Mouse (Mus musculus): ENCODE data around the gene Pced1a.
"Not testable (repeated sequence)": the region's sequence is repeated elsewhere in the genome, so short reads cannot be mapped to it uniquely, and the experiment has no call there.

The Pced1a gene

DNA sequence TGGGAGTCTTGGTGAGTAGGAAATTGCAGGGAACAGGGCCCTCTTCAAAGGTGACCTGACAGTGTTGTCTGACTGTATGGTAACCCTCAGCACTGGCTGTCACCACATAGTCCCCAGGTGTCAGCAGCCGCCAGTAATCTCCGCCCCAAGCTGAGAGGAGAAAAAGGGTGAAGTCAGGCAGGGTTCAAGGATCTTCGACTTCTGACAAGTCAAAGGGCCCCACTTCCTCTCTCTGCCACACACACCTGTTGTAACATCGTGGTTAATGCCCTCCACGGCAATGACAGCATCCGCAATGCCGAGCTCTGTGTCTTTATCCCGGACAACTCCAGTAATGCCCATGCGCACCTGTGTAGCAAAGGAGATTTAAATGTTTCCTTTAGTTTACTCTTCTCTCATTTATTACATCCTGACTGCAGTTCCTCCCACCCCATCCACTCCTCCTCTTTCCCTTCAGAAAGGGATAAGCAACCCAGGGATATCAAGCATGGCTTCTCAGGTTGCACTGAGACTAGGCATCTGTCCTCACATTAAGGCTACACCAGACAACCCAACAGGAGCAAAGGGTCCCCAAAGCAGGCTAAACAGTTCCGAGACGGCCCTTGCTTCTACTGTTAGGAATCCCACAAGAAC lies 33.4 kb downstream of the Pced1a start:
- DNase-seq (ENCODE audit: low spot score in 2 of 2) = no peak

DNA sequence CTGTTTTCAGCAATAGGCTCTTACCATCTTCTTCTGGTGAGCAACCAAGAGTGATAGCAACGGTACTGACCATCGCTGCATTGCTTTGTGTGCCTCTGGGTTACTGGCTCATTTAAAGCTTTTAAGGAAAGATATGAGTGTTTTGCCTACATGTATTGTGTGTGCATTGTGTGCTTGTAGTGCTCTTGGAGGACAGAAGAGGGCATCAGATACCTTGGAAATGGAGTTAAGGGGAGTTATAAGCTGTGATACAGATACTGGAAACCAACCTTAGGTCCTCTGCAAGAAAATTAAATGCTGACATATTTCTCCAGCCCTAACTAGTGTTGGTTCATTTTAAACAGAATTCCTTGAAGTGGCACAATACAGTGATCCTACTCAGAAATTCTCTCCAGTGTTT lies 35.7 kb downstream of the Pced1a start:
- no peak for DNase-seq (ENCODE audit: low spot score in 2 of 2)

DNA sequence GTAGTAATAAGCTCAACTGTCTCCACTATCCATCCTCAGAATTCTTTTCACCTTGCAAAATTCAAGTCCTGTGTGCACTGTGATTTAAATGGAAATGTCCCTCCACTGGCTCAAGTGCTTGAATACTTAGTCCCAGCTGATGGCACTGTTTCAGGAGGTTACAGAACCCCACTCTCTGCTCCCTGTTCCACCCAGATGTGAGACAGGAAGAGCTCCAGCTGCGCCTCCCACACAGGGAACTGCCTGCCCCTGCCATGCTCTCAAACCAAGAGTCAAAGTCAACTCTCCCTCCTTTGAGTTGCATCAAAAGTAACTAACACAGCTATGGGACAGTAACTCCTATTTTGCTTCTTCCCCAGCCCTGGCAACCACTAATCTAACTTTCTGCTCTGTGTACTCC lies 38.3 kb downstream of the Pced1a start:
- DNase-seq (ENCODE audit: low spot score in 2 of 2) = no peak

DNA sequence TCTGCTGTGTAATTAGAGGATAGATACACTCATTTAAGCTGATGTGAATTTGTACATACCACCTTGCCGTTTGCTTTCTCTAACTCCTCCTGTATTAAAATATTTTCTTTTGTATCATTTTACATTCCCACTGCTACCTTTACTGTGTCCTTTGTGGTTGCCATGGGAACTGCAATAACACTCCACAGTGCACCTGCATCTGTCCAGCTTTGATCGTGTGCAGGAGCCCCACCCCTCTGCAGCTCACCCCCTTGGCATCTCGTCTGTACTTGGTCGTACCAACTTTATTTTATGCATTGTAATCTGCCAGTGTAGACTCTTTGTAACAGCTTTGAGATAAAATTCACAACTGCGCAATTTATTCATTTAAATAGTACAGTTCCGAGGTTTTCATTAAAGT lies 40.6 kb downstream of the Pced1a start:
- no peak for DNase-seq (ENCODE audit: low spot score in 2 of 2)

DNA sequence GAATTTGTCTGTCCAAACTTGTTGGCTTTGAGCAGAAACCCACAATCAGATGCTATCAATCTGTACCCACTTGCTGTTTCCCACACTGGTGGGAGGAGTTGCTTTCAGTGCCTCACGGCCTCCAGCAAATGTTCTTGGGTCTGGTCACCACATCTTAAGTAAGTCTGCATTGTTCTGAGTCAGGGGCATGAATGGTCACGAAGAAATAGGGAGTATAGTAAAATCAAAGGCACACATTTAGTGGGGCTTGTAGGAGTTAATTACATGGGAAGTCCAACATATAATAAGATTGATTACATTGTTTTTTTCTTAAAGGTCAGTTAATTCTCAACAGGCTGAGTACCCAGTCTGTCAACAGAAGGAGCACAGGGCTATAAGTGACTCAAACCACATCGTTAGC lies 41.3 kb downstream of the Pced1a start:
- DNase-seq (ENCODE audit: low spot score in 2 of 2) = no peak

DNA sequence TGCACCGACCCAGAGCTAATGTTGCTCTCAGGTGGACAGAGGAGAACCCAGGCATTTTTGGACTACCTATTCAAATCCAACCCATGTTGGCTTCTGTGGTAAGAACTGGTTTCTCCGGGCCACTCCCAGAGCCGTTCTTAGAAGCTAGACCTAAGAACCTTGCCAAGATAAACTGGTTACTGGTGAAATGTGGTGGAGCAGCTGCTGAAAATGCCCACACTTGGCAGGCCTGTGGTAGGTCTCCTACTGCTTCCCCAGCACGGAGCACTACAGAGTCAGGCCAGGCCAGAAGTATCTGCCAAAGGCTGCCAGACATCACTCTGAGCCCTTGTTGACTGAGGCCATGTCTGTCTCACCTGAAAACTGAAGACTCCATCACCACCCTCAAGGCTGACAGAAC lies 49.5 kb downstream of the Pced1a start:
- DNase-seq (ENCODE audit: low spot score in 2 of 2) = no peak

DNA sequence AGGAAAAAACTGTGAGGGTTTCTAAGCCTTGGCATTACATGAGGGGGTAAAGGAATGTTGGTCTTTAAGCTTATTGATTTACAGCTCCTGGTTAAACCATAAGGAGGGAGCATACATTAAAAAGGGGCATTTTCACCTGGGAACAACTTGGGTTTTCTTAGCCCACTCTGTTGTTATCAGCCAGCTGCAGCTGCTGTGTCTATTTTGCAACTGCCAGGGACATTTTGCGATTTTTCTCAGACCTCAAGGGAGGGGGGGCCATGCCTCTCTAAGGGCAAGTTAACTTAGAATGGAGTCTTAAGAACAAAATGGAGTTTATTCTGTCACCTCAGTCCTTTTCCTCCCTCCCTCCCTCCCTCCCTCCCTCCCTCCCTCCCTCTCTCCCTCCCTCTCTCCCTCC lies 51.5 kb downstream of the Pced1a start:
- DNase-seq (ENCODE audit: low spot score in 2 of 2) = not testable (repeated sequence)

DNA sequence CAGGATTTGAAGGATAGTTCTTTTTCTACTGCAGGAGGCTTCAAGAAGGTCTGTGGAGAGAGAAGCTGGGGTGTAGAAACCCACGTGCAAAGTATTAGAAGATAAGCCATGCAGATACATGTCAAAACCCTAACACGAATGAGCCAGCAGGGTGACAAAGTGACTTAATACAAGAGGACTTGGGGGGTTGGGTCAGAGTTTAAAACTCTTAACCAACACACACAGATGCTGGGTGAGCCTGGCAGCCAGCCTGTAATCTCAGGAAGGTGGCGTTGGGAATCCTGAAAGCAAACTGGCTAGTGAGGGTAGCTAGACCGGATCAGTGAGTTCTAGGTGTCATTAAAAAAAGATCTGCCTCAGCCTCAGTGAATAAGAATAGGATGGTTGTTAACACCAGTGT lies 57.1 kb downstream of the Pced1a start:
- DNase-seq (ENCODE audit: low spot score in 2 of 2) = no peak
